Comparison of ENCODE assay signal across 21 mouse cellular contexts in the genomic region with DNA sequence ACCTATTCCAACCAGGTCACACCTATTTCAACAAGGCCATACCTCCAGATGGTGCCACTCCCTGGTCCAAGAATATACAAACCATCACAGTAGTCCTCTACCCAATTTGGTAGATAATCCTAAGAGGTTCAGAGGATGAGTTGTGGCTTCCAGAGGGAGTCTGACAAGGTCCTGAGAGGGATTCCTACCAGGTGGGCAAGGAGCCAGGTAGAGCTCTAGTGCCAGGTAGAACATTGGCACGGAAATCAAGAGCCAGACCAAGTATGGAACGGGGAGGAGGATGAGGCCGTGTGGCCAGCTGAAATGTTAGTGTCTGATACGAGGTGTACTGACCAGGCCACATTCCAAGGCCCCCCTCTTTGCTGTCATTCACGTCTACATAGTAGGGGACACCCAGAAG.
DNase-seq lines count a peak whose midpoint lies in the region; ATAC-seq and TF ChIP-seq lines count a peak whose summit lies in the region.
"Had no signal": no experiment of that assay in that cellular context is flagged by ENCODE, and none has a peak within 500 bp of the region (broad histone marks: within the 10 kb centered on the region; RNA-seq: fewer than 3 reads in every experiment).

No protein-coding gene starts in this region.

- TF ChIP-seq POLR2A in kidney, adult 2 months (IDR thresholded peaks at IDR 0.05; ENCODE audit: low read depth, low read length), result no peak
- no peak for TF ChIP-seq POLR2A in liver, adult 2 months (IDR thresholded peaks at IDR 0.05; ENCODE audit: extremely low read depth, insufficient read depth, low read length)

- no peaks in the 10 kb centered on the region for H3K79me2 ChIP-seq in liver, adult 2 months (ENCODE audit: control insufficient read depth, insufficient read depth, low read length)

- H3K4me1 ChIP-seq in heart, embryonic 12.5 days (replicated peaks), result peaks cover 17% of the 10 kb centered on the region
- H3K4me1 ChIP-seq in kidney, adult 2 months (ENCODE audit: control insufficient read depth, insufficient read depth, low read length), result peaks cover 7% of the 10 kb centered on the region; the same call in 1 of the 2 replicates
- no peaks in the 10 kb centered on the region for H3K4me1 ChIP-seq in kidney, embryonic 14.5 days (ENCODE audit: control insufficient read depth, insufficient read depth, low read length)
- H3K4me1 ChIP-seq in liver, adult 2 months (ENCODE audit: control insufficient read depth, insufficient read depth, low read length), result peaks cover 3% of the 10 kb centered on the region; the same call in 1 of the 2 replicates
- no peaks in the 10 kb centered on the region for H3K4me1 ChIP-seq in liver, postnatal 0 days (ENCODE audit: insufficient read depth)
- H3K4me1 ChIP-seq: embryonic facial prominence, embryonic 13.5 days; embryonic facial prominence, embryonic 15.5 days; forebrain, embryonic 10.5 days; forebrain, embryonic 12.5 days had no signal

- no peak overlapping the region for H3K4me3 ChIP-seq in heart, embryonic 12.5 days
- H3K4me3 ChIP-seq in kidney, adult 2 months (ENCODE audit: insufficient read depth, low read depth, low read length), result no peak overlapping the region
- no peak overlapping the region for H3K4me3 ChIP-seq in kidney, embryonic 14.5 days (ENCODE audit: low read length)
- no peak overlapping the region for H3K4me3 ChIP-seq in liver, adult 2 months (ENCODE audit: insufficient read depth, low read depth, low read length)
- no peak overlapping the region for H3K4me3 ChIP-seq in liver, postnatal 0 days (ENCODE audit: low read depth, low read length)
- H3K4me3 ChIP-seq: embryonic facial prominence, embryonic 13.5 days; embryonic facial prominence, embryonic 15.5 days; erythroblast, embryonic 14.5 days; forebrain, embryonic 10.5 days; forebrain, embryonic 12.5 days had no signal

- H3K27me3 ChIP-seq in heart, embryonic 12.5 days (replicated peaks), result no peaks in the 10 kb centered on the region
- no peaks in the 10 kb centered on the region for H3K27me3 ChIP-seq in kidney, adult 2 months (replicated peaks; ENCODE audit: control insufficient read depth, insufficient read depth, low read length)
- H3K27me3 ChIP-seq in kidney, embryonic 14.5 days (ENCODE audit: control insufficient read depth, insufficient read depth, low read length), result no peaks in the 10 kb centered on the region
- H3K27me3 ChIP-seq in liver, adult 2 months (ENCODE audit: control insufficient read depth, insufficient read depth, low read length), result no peaks in the 10 kb centered on the region
- no peaks in the 10 kb centered on the region for H3K27me3 ChIP-seq in liver, postnatal 0 days (ENCODE audit: insufficient read depth, low read length)
- H3K27me3 ChIP-seq: embryonic facial prominence, embryonic 13.5 days; embryonic facial prominence, embryonic 15.5 days; forebrain, embryonic 12.5 days had no signal

- no peaks in the 10 kb centered on the region for H3K9me3 ChIP-seq in heart, embryonic 12.5 days (replicated peaks)
- H3K9me3 ChIP-seq in kidney, embryonic 14.5 days (ENCODE audit: control insufficient read depth, low read length), result no peaks in the 10 kb centered on the region
- no peaks in the 10 kb centered on the region for H3K9me3 ChIP-seq in liver, postnatal 0 days (ENCODE audit: low read length)
- H3K9me3 ChIP-seq: embryonic facial prominence, embryonic 13.5 days; embryonic facial prominence, embryonic 15.5 days; forebrain, embryonic 10.5 days; forebrain, embryonic 12.5 days had no signal

- no peak for ATAC-seq in cerebellum, adult (ENCODE audit: insufficient number of reproducible peaks, low FRiP score, low TSS enrichment)
- ATAC-seq in heart, embryonic 12.5 days (ENCODE audit: insufficient number of reproducible peaks, low FRiP score), result no peak
- no peak for ATAC-seq in kidney, embryonic 14.5 days (ENCODE audit: low FRiP score, low TSS enrichment)
- no peak for ATAC-seq in liver, postnatal 0 days
- ATAC-seq: forebrain, embryonic 14.5 days; forebrain, embryonic 16.5 days had no signal

- no peak for TF ChIP-seq CTCF in kidney, adult 2 months (conservative IDR thresholded peaks at IDR 0.05; ENCODE audit: insufficient read depth, insufficient read length, low read depth, low read length)
- no peak for TF ChIP-seq CTCF in liver, adult 2 months (IDR thresholded peaks at IDR 0.05; ENCODE audit: low read depth, low read length)
- TF ChIP-seq CTCF in liver, postnatal 0 days (IDR thresholded peaks at IDR 0.05; ENCODE audit: low read depth), result no peak

- DNase-seq in cerebellum, postnatal 14 days, result peak; percentile 50 to 55
- peak; percentile 54 for DNase-seq in heart, adult 11 months
- DNase-seq in kidney, adult 2 months, result peak; percentile 36
- DNase-seq in liver, adult 2 months (ENCODE audit: extremely low read depth, low read depth, low spot score), result peak; percentile 37
- no peak for DNase-seq in liver, postnatal 0 days
- DNase-seq: adrenal gland, adult 2 months; adrenal gland, postnatal 10 days; adrenal gland, postnatal 25 days; cerebellum, adult 11-12 months; cerebellum, adult 2 months; embryo, embryonic 11 days had no signal

- H3K27ac ChIP-seq in heart, embryonic 12.5 days (ENCODE audit: poor library complexity, severe bottlenecking), result no peak overlapping the region
- H3K27ac ChIP-seq in kidney, adult 2 months (ENCODE audit: insufficient read depth, low read depth, low read length), result no peak overlapping the region
- H3K27ac ChIP-seq in kidney, embryonic 14.5 days (ENCODE audit: low read depth, low read length), result no peak overlapping the region
- no peak overlapping the region for H3K27ac ChIP-seq in liver, adult 2 months (replicated peaks; ENCODE audit: insufficient read depth, low read depth, low read length)
- no peak overlapping the region for H3K27ac ChIP-seq in liver, postnatal 0 days (ENCODE audit: low read depth)
- H3K27ac ChIP-seq: embryonic facial prominence, embryonic 13.5 days; embryonic facial prominence, embryonic 15.5 days; forebrain, embryonic 10.5 days; forebrain, embryonic 12.5 days had no signal

- 87% methylated on average over 5 of the region's 5 CpGs for WGBS in heart, embryonic 12.5 days
- 66% methylated on average over 5 of the region's 5 CpGs for whole genome bisulfite sequencing in kidney, adult 2 months
- WGBS in kidney, embryonic 14.5 days, result 91% methylated on average over 5 of the region's 5 CpGs
- WGBS in liver, adult 2 months, result 42% methylated on average over 5 of the region's 5 CpGs
- 75% methylated on average over 5 of the region's 5 CpGs for WGBS in liver, postnatal 0 days (ENCODE audit: insufficient replicate concordance)

- no peaks in the 10 kb centered on the region for H3K36me3 ChIP-seq in heart, embryonic 12.5 days
- H3K36me3 ChIP-seq in kidney, adult 2 months (ENCODE audit: control insufficient read depth, insufficient read depth, low read length), result no peaks in the 10 kb centered on the region
- no peaks in the 10 kb centered on the region for H3K36me3 ChIP-seq in kidney, embryonic 14.5 days (ENCODE audit: control insufficient read depth, insufficient read depth, low read length)
- no peaks in the 10 kb centered on the region for H3K36me3 ChIP-seq in liver, adult 2 months (ENCODE audit: control insufficient read depth, insufficient read depth, low read length)
- no peaks in the 10 kb centered on the region for H3K36me3 ChIP-seq in liver, postnatal 0 days (replicated peaks; ENCODE audit: insufficient read depth, low read length)
- H3K36me3 ChIP-seq: embryonic facial prominence, embryonic 13.5 days; embryonic facial prominence, embryonic 15.5 days; forebrain, embryonic 10.5 days; forebrain, embryonic 12.5 days had no signal

- H3K4me2 ChIP-seq in heart, embryonic 12.5 days, result no peak overlapping the region
- no peak overlapping the region for H3K4me2 ChIP-seq in kidney, embryonic 14.5 days (replicated peaks; ENCODE audit: low read depth, low read length)
- no peak overlapping the region for H3K4me2 ChIP-seq in liver, postnatal 0 days (ENCODE audit: low read depth, low read length)
- H3K4me2 ChIP-seq: embryonic facial prominence, embryonic 13.5 days; embryonic facial prominence, embryonic 15.5 days; forebrain, embryonic 12.5 days had no signal

- H3K9ac ChIP-seq in heart, embryonic 12.5 days, result no peak overlapping the region
- H3K9ac ChIP-seq in kidney, embryonic 14.5 days (ENCODE audit: low read depth, low read length), result no peak overlapping the region
- no peak overlapping the region for H3K9ac ChIP-seq in liver, adult 2 months (ENCODE audit: low read depth, low read length)
- H3K9ac ChIP-seq in liver, postnatal 0 days (replicated peaks), result no peak overlapping the region
- H3K9ac ChIP-seq: embryonic facial prominence, embryonic 13.5 days; embryonic facial prominence, embryonic 15.5 days; forebrain, embryonic 12.5 days had no signal

- TF ChIP-seq EP300 in liver, postnatal 0 days (IDR thresholded peaks at IDR 0.05; ENCODE audit: low read depth), result no peak
